Mouse (Mus musculus) heart, postnatal 0 days (tissue): ENCODE results near the gene Gm8362. TPM values are rescaled to one million over a fixed set of nuclear protein-coding genes. Genes with fewer than 3 reads are reported as not detected.
"Not testable (repeated sequence)": the region's sequence is repeated elsewhere in the genome, so short reads cannot be mapped to it uniquely, and the experiment has no call there.

ENCODE experiments used
- ATAC-seq: fragments of 200-750 bp; cut with Nextera tagmentation; 2 replicates; pipeline ENCODE4 v1.8.0; 2017; ENCODE audit warnings: low read depth, moderate number of reproducible peaks, moderate library complexity; ENCODE audit not compliant: insufficient read depth
- DNase-seq: peaks from one replicate; pipeline ENCODE4 v3.0.0-alpha.2; 2016; ENCODE audit warnings: low spot score
- H3K27ac ChIP-seq: fragments of 300-500 bp; sonication (generic); 2 replicates; pipeline ENCODE4 v1.5.1; 2014; ENCODE audit warnings: low read depth, mild to moderate bottlenecking
- H3K27me3 ChIP-seq: fragments of 300-500 bp; sonication (generic); 2 replicates; pipeline ENCODE4 v1.6.1; 2014; ENCODE audit warnings: low read length, mixed read lengths; ENCODE audit not compliant: control insufficient read depth, insufficient read depth
- H3K36me3 ChIP-seq: fragments of 300-500 bp; sonication (generic); replicated peaks from 2 replicates; pipeline ENCODE4 v1.6.1; 2014; ENCODE audit warnings: low read length, mixed read lengths; ENCODE audit not compliant: control insufficient read depth, insufficient read depth
- H3K4me1 ChIP-seq: fragments of 300-500 bp; sonication (generic); 2 replicates; pipeline ENCODE4 v1.6.1; 2014; ENCODE audit warnings: antibody characterized with exemption; ENCODE audit not compliant: control insufficient read depth, insufficient read depth
- H3K4me2 ChIP-seq: fragments of 300-500 bp; sonication (generic); 2 replicates; pipeline ENCODE4 v1.6.1; 2014; ENCODE audit warnings: low read depth, mild to moderate bottlenecking, low read length, moderate library complexity
- H3K4me3 ChIP-seq: fragments of 300-500 bp; sonication (generic); 2 replicates; pipeline ENCODE4 v1.5.1; 2014; ENCODE audit warnings: low read depth, low read length
- H3K9ac ChIP-seq: fragments of 300-500 bp; sonication (generic); replicated peaks from 2 replicates; pipeline ENCODE4 v1.6.1; 2014; ENCODE audit warnings: low read depth, low read length, mixed read lengths
- H3K9me3 ChIP-seq: fragments of 300-500 bp; sonication (generic); replicated peaks from 2 replicates; pipeline ENCODE4 v1.6.1; 2016; ENCODE audit warnings: low read length; ENCODE audit not compliant: control insufficient read depth
- CTCF ChIP-seq: IDR thresholded peaks from 2 replicates; pipeline ENCODE4 v1.5.1; 2016; ENCODE audit warnings: antibody characterized with exemption, control low read depth, low read depth
- WGBS: fragments of 180-500 bp; shearing (Covaris S2); extraction: QIAGEN DNeasy Blood & Tissue Kit; methylation state at CpG from one replicate; pipeline ENCODE4 v1.1.7; 2014; 5-methylcytosine and 5-hydroxymethylcytosine counted together
- polyA plus RNA-seq: library from polyadenylated mRNA; unstranded; fragments of >200 nt; fragmentation: Nextera tagmentation; extraction: Ambion mirVana; gene quantifications from 2 replicates; pipeline ENCODE4 v1.2.1, GENCODE M21; 2015
- total RNA-seq: library from RNA; depleted of rRNA; stranded (reverse); fragments of >200 nt; gene quantifications from 2 replicates; pipeline ENCODE4 v1.2.3, GENCODE M21; 2014; ENCODE audit warnings: low replicate concordance; rRNA removed

The Gm8362 gene
- total RNA-seq: not detected in 2 replicates
- polyA plus RNA-seq: not detected in 2 replicates

GRCm38 (mm10) chr14:6774311-6774710, at the start of gene Gm8362:
TSS of gene Gm8362 (minus strand) at chr14:6774411.
- H3K9ac ChIP-seq, H3K4me1 ChIP-seq, H3K4me3 ChIP-seq, H3K27me3 ChIP-seq, H3K36me3 ChIP-seq, H3K4me2 ChIP-seq, H3K27ac ChIP-seq, H3K9me3 ChIP-seq, ATAC-seq, DNase-seq: not testable (repeated sequence)
- WGBS: no CpG with 5 or more reads among the region's 1 CpGs

DNA sequence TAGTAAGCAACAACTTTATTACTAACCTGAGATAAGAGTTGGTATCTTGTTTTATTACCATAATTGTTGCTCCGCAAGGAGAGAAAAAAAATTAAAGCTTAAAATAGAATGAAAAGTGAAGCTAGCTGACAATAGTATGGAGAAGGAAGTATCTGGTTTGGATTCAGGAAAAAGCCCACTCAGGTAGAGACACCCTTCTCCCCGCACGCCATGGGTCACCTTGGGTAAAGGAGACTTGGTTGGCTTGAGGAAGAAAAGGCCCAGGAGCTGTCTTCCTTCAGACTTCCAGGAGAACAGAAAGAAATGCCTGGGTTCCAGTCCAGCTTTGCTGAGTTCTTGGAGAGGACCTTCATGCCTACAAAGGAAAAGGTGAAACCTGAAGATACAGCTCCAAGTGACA, 49.1 kb upstream of the Gm8362 start:
- not testable (repeated sequence) for H3K9ac ChIP-seq, DNase-seq, H3K9me3 ChIP-seq, H3K27ac ChIP-seq, H3K4me3 ChIP-seq, ATAC-seq, H3K4me2 ChIP-seq, H3K4me1 ChIP-seq, H3K27me3 ChIP-seq, H3K36me3 ChIP-seq
- WGBS: 66% methylated on average over 3 of the region's 3 CpGs

- not testable (repeated sequence) for H3K9ac ChIP-seq, H3K27ac ChIP-seq, H3K27me3 ChIP-seq, H3K4me1 ChIP-seq, H3K9me3 ChIP-seq, ATAC-seq, H3K36me3 ChIP-seq, DNase-seq
- Histone ChIP-seq H3K4me2 (peak overlapping the region; percentile 55), H3K4me3 (peak overlapping the region; percentile 40)
- 0% methylated on average over 4 of the region's 13 CpGs for WGBS
- peak; percentile 9; the same call in 1 of the 2 replicates for TF ChIP-seq CTCF
Observed at GRCm38 (mm10) chr14:6757231-6757536, 17.0 kb downstream of the Gm8362 start.

- not testable (repeated sequence) for H3K9ac ChIP-seq
Observed at GRCm38 (mm10) chr14:6756384-6757230, 17.6 kb downstream of the Gm8362 start.

DNA sequence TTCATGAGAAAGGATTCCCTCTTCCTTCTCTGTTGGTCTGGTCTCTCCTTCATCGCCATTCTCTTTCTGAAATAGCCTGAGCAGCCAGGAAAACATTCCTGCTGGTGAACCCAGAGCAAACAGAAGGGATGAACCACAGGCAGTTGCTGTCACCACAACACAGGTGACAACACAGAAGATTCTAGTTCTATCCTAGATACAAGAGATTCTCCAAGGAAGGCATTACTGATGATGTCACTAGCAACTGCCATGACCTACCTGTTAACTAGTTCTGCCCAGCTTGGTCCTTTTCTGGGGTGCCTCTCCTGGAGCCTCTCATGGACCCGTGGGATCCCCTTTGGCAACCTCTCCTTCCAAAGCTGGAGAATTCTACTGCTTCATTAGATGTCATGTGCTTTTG, 32.0 kb downstream of the Gm8362 start, which contains the start of gene Gm3636:
Gm3636 (minus strand) TSS at position 101 of the 400 bp plus-strand sequence.
- not testable (repeated sequence) for H3K9ac ChIP-seq, H3K4me2 ChIP-seq, H3K27me3 ChIP-seq, H3K36me3 ChIP-seq, DNase-seq, H3K27ac ChIP-seq, H3K4me1 ChIP-seq, H3K9me3 ChIP-seq, H3K4me3 ChIP-seq, ATAC-seq
- WGBS: no CpG with 5 or more reads among the region's 2 CpGs

More at GRCm38 (mm10) chr14:6756384-6757230, 17.6 kb downstream of the Gm8362 start:
- H3K27me3 ChIP-seq, H3K4me1 ChIP-seq, H3K36me3 ChIP-seq, DNase-seq, H3K9me3 ChIP-seq, ATAC-seq: not testable (repeated sequence)
- Histone ChIP-seq H3K27ac (0 out of 2 replicates have a peak overlapping the region, but pooled peaks have one; percentile 2), H3K4me3 (peak overlapping the region; percentile 40), H3K4me2 (peak overlapping the region; percentile 55)
- WGBS: 3% methylated on average over 21 of the region's 67 CpGs

DNA sequence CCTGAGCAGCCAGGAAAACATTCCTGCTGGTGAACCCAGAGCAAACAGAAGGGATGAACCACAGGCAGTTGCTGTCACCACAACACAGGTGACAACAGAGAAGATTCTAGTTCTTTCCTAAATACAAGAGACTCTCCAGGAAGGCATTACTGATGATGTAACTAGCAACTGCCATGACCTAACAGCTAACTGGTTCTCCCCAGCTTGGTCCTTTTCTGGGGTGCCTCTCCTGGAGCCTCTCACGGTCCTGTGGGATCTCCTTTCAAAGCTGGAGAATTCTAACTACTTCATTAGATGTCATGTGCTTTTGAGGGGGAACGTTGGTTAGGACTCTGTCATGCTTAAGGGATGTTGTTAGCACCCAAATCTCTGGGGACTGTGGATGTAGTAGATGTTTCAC, 54.1 kb downstream of the Gm8362 start, which contains the start of gene Gm8050:
Gm8050 (minus strand) TSS at position 101 of the 400 bp plus-strand sequence.
- not testable (repeated sequence) for ATAC-seq

More for the DNA sequence above, 54.1 kb downstream of the Gm8362 start, which contains the start of gene Gm8050:
- WGBS: no CpG with 5 or more reads among the region's 2 CpGs
- not testable (repeated sequence) for H3K4me2 ChIP-seq, H3K36me3 ChIP-seq, H3K27me3 ChIP-seq, H3K4me3 ChIP-seq, H3K4me1 ChIP-seq, H3K9me3 ChIP-seq, H3K9ac ChIP-seq, H3K27ac ChIP-seq, DNase-seq

Other genes starting within 250 kb of the Gm8362 start
- gene Gm8356, start 237.1 kb downstream of the Gm8362 start, total RNA-seq: not detected in 2 replicates
- not detected in 2 replicates for gene Gm8356, start 237.1 kb downstream of the Gm8362 start, polyA plus RNA-seq
- not detected in 2 replicates for gene Gm3629, start 183.8 kb downstream of the Gm8362 start, total RNA-seq
- gene Gm3629, start 183.8 kb downstream of the Gm8362 start, polyA plus RNA-seq: 0.14 TPM in 1 of 2 replicates, not detected in the other
- not detected in 2 replicates for gene Gm3460, start 152.0 kb downstream of the Gm8362 start, total RNA-seq
- gene Gm3460, start 152.0 kb downstream of the Gm8362 start, polyA plus RNA-seq: not detected in 2 replicates
- not detected in 2 replicates for gene Gm10251, start 90.2 kb downstream of the Gm8362 start, total RNA-seq
- not detected in 2 replicates for gene Gm10251, start 90.2 kb downstream of the Gm8362 start, polyA plus RNA-seq
- not detected in 2 replicates for gene Gm8050, start 54.2 kb downstream of the Gm8362 start, total RNA-seq
- gene Gm8050, start 54.2 kb downstream of the Gm8362 start, polyA plus RNA-seq: not detected in 2 replicates
- 3.7 and 7.0 TPM in 2 replicates for gene Gm3636, start 32.1 kb downstream of the Gm8362 start, total RNA-seq
- 2.1 and 3.0 TPM in 2 replicates for gene Gm3636, start 32.1 kb downstream of the Gm8362 start, polyA plus RNA-seq
- not detected in 2 replicates for gene Gm3642, start 65.9 kb upstream of the Gm8362 start, total RNA-seq
- gene Gm3642, start 65.9 kb upstream of the Gm8362 start, polyA plus RNA-seq: not detected in 2 replicates
- not detected in 2 replicates for gene Gm3667, start 115.6 kb upstream of the Gm8362 start, total RNA-seq
- 0.27 and 0.40 TPM in 2 replicates for gene Gm3667, start 115.6 kb upstream of the Gm8362 start, polyA plus RNA-seq
- gene Gm6356, start 199.4 kb upstream of the Gm8362 start, total RNA-seq: not detected in 2 replicates
- not detected in 2 replicates for gene Gm6356, start 199.4 kb upstream of the Gm8362 start, polyA plus RNA-seq